Mouse (Mus musculus) hindlimb bud, embryonic 11.5 days (tissue): ENCODE results near the gene Rsph10b.
"Not testable (repeated sequence)": the region's sequence is repeated elsewhere in the genome, so short reads cannot be mapped to it uniquely, and the experiment has no call there.

Experiments
- DNase-seq: peaks from one replicate; pipeline ENCODE4 v3.0.0-alpha.2; 2012; ENCODE audit warnings: low read depth, low spot score; ENCODE audit errors: extremely low spot score

Gene Rsph10b

DNA sequence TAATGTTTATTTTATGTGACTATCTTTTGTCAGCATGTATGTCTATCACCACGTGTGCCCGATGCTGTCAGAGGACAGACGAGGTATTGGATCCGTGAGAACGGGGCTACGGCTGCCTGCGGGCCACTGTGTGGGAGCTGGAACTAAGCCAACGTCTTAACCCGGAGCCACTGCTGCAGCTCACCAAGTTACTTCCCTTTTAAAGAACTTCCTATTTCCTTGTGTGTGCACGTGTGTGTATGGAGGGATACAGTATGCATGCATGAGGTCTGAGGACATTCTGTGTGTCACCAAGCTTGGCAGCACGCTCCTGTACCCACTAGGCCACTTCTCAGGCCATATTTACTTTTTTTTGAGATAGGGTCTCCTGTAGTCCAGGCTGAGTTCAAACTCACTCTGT, 57.3 kb downstream of the Rsph10b start:
- DNase-seq = no peak

DNA sequence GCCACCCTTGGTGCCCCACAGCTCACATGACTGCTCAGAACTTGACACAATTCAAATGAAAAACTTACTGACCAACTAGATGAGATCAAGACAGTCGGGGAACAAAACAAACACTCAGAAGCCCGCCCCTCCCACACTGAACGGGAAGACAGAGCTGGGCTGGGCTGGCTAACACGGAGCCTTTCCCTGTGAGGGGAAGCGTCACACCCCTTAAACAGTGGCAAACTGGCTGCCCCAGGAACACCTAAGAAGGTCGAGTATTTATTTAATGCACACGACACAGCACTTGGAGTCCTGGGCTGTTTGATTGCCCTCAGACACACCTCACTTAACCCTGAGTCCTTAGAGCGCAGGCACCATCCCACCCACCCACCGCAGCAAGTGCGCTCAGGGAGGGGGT, 59.8 kb downstream of the Rsph10b start:
- no peak for DNase-seq

- DNase-seq = no peak
These were observed 60.4 kb downstream of the Rsph10b start for GRCm38 (mm10) chr5:143993260-143993659.

- DNase-seq = no peak
These were observed 61.0 kb downstream of the Rsph10b start for GRCm38 (mm10) chr5:143993849-143994248.

GRCm38 (mm10) chr5:143994632-143995365, 62.0 kb downstream of the Rsph10b start:
- DNase-seq = no peak

DNA sequence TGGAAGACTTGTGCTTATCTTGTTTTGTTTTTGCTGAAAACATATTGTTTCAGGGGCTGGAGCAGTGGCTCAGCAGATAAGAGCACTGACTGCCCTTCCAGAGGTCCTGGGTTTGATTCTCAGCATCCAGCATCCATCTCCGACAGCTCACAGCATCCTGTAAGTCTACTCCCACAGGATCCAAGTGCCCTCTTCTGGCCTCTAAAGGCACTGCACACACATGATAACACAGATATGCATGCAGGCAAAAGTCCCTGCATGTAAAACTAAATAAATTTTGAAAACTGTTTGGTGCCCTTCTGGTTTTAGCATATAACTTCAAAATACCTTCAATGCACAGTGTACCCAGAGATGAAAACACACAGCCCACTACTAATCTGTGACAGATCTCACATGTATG, 66.6 kb downstream of the Rsph10b start:
- no peak for DNase-seq

DNA sequence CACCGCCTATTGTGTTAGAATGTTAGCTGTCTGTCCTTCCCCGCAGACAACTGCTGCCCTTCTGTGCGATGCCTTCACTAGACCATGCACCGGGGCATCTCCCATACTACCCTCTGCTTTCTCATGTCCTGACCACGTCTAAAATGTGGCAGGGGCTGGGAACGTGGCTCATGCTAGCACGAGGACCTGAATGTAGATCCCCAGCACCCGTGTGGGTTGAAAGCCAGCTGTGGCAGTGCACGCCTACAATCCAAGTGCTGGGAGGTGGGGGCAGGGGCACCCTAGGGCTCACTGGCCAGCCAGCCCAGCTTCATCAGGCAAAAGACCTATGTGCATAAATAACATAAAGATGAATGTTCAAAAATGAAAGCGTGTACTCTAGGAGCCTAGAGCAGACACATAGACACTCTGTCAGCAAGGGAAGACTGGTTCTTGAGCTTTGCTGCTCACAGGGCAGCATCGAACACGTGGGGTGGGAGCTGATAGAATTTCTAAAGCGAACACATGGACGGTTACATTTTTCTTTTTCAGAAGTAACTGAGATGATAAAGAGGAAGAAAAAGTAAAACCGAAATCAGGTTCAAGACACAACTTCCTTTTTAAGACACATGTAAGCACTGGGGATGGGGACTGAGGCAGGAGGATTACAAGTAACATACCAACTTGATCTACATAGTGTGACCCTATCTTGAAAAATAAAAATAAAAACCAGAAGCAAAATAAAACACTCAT, 69.8 kb downstream of the Rsph10b start:
- no peak for DNase-seq

- DNase-seq = not testable (repeated sequence)
These were observed 80.7 kb downstream of the Rsph10b start for GRCm38 (mm10) chr5:144013366-144014134.

DNA sequence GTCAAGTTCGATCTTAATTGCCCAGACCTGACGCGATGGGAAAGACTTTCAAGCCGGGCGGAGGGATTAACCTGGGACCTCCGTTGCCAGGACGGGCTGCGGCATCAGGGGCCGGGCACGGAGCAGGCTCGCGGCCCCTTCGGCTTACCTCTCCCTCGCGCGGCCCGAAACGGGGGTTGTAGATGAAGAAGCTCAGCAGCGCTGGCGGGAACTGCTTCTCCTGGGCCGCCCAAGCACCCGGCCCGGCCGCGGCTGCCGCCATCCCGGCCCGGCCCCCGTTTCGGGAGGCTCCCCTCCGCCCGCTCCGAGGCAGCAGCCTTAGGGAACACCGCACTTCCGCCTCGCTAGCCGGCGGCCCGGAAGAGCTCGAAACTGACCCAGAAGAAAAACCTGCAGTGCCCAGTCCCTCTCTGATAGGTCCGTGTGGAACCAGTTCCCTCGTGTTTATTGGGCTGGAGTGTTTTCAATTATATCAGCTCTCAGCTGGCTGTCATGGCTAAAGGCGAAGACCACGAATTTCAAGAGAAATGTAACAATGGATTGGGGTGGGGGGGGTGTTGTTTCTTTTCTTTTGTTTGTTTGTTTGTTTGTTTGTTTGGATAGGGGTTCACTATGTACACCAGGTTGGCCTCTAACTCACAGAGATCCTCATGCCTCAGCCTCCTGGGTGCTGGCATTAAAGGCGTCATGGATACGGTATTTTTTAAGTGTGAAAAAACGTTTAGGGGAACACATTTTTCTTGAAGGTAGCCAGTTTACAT, 81.9 kb downstream of the Rsph10b start, which contains the start of gene Ccz1:
TSS of gene Ccz1 (minus strand) at position 327 of the 761 bp plus-strand sequence.
- DNase-seq = peak; percentile 68

GRCm38 (mm10) chr5:144015312-144015650, 82.4 kb downstream of the Rsph10b start:
- DNase-seq = no peak

GRCm38 (mm10) chr5:144015845-144016244, 83.0 kb downstream of the Rsph10b start:
- DNase-seq = no peak

DNA sequence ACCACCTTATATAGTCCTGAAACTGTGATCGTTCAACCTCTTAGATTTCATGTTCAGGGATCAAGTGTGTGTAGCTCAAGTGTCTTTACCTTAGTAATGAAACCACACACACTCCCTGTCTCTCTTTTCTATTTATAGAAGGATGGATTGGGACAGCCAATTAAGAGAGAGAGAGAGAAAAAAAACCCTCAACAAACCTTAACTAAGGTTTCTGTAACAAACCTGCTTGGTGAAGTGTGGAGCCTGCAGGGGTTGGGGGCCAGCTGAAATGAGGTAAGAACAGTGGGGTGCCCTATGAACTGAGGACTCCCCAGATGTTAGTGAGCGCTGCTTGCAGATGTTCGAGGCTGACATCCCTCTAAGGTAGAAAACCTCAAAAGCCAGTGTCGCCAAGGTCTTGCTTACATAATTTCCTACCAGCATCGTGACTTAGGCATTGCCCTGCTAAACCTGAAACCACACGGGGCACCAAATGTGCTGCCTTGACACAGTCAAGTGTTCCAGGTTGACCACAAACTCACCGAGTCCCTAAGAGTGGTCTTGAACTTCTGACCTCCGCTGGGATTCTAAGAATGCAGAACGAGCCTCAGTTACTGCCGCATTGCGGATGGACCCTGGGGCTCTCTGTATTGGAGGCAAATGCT, 93.9 kb downstream of the Rsph10b start, which contains the start of gene Ocm:
TSS of gene Ocm (minus strand) at position 51 of the 644 bp plus-strand sequence.
- DNase-seq = no peak

GRCm38 (mm10) chr5:144032491-144032890, 99.7 kb downstream of the Rsph10b start:
- DNase-seq = no peak

GRCm38 (mm10) chr5:144034567-144034966, 101.7 kb downstream of the Rsph10b start:
- DNase-seq = no peak
